Mouse (Mus musculus): ENCODE measurements around the gene Chn2.
"Not testable (repeated sequence)": the region's sequence is repeated elsewhere in the genome, so short reads cannot be mapped to it uniquely, and the experiment has no call there.

Gene Chn2

DNA sequence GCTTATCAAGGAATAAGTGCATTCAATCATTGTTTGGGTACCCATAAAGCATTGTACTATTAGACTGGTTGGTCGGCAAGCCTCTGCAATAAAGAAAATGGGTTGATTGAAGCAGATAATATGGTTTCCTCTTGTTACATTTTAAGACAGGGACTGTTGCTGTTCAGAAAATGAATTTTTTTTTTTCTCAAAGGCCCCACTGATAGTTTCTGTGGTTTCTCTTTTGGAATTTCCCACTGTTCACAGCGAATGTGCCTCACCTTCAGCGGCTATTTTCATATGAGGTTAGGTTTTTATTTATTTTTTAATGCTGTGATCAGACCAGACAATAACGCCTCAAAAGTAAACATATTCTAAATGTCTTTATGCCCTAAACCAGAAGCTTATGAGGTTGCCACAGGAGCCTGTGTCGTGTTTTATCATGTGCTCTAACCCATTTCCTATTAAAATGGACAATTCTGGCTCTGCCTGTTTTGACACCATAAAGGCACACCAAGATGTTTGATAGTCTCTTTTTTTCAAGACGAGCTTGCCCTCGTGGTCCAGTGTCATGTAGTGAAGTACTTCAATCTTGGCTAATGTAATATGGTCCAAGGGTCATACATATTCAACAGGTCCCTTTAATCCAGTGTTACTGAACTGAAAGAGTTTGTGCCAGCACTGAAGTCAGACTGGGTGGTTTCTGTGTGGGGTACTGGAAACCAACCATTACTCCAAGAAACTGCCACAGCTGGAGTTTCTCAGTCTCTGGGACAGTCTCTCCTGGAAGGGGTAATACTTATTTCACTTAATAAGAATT is 112.3 kb downstream of the Chn2 start:
- no peak for DNase-seq (ENCODE audit: low spot score in 2 of 2)

DNA sequence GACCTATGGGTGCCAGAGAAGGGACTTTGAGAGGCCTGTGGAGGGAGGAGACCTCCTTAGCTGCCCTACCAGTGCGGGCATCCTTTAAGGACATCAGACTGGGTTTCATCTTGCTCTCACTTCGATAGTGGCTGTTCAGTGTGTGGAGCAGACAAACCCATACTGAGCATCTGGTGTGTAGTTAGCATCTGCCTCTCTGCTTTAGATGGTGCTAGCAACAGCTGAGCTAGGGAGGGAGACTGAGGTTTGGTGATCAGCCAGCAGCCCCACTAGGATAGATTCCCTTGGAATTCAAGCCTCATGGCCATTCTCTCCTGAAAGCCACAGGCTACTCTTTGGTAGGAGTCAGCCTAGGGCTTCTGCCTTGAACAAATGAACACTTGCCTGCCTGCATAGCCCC is 117.7 kb downstream of the Chn2 start:
- DNase-seq (ENCODE audit: low spot score in 2 of 2), result no peak

- no peak for DNase-seq (ENCODE audit: low spot score in 2 of 2)
Observed at GRCm38 (mm10) chr6:54158317-54158716, 119.0 kb downstream of the Chn2 start.

- no peak for DNase-seq (ENCODE audit: low spot score in 2 of 2)
Observed at GRCm38 (mm10) chr6:54160677-54161076, 121.3 kb downstream of the Chn2 start.

DNA sequence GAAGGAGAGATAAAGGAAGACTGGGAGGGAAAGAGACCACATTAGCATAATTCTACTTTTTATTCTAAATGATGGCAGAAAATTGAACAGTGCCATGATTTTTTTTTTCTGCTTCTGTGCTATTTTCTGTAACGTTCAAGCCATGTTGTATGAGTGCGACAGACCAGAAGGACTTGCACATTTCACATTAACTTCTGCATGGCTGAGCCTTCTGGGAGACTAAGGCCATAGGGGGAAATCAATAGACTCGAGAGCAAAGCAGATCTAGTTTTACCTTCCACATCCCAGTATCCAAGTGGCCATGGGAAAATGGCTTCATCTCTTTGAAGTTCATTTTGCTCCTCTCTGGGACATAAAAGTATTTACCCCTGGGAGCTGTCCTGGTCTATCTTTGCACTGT is 121.9 kb downstream of the Chn2 start:
- DNase-seq (ENCODE audit: low spot score in 2 of 2), result no peak

GRCm38 (mm10) chr6:54162321-54162720 is 123.0 kb downstream of the Chn2 start:
- no peak for DNase-seq (ENCODE audit: low spot score in 2 of 2)

DNA sequence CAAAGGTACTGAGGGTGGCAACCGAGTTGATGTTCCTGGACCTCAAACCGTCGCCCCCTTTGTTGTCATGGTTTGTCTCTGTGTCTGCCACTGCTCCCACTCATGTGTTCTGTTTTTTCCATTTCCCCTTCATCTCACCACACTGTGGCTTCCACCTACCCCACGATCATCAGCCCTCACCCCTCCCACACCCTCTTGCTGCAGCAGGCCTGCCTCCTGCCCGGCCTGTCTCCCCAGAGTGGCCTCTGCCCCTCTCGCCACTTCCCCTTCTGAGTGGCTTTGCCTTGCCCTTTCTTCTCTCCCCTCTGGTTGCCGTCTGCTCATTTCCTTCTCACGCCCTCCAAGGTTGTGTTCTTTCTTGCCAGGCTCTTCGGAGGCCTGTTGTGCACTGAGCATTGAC is 123.4 kb downstream of the Chn2 start:
- peak; percentile 48 to 53 for DNase-seq (ENCODE audit: low spot score in 2 of 2)

GRCm38 (mm10) chr6:54163702-54164101 is 124.3 kb downstream of the Chn2 start:
- no peak for DNase-seq (ENCODE audit: low spot score in 2 of 2)

- DNase-seq (ENCODE audit: low spot score in 2 of 2), result peak; percentile 55 to 64
Observed at GRCm38 (mm10) chr6:54164777-54165176, 125.4 kb downstream of the Chn2 start.

- DNase-seq (ENCODE audit: low spot score in 2 of 2), result no peak
Observed at GRCm38 (mm10) chr6:54165246-54165645, 125.9 kb downstream of the Chn2 start.

DNA sequence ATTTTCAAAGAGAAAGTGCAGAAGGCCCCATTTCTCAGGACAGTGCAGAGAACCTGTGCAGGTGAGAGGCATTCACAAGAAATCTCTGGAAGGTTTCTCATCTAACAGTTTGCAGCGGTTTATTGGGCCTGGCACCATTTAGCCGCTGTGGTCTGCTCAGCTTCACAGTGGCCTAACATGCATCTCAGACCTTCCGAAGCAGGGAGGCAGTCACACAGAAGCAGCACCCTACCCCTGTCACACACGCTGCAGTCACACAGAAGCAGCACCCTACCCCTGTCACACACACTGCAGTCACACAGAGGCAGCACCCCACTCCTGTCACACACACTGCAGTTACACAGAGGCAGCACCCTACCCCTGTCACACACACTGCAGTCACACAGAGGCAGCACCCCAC is 126.5 kb downstream of the Chn2 start:
- DNase-seq (ENCODE audit: low spot score in 2 of 2), result no peak

DNA sequence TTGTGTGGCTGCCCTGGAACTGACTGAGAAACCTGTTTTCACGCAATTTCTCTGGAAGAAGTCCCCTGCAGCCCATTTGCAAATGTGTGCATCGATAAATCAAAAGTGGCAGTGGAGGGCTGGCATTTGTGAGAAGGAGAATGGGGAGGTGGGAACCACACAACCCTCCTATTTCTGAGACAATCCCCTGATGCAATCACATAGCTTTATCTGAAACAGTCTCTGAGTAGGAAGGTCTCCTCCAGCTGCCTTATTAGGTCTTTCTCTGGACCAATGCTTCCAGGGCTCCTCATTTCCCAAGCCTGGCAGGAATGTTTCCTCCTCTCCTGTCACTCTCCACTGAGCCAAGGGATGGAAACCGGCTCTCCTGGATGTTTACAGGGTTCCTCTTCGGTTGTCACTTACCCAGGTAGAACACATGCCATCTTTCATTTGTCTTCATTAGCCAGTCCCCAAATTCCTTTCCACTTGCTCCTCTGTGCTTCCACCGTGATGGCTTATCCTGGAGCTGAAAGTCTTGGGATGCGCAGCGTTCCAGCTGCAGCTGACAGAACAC is 127.7 kb downstream of the Chn2 start:
- no peak for DNase-seq (ENCODE audit: low spot score in 2 of 2)

GRCm38 (mm10) chr6:54170286-54170894 is 131.0 kb downstream of the Chn2 start:
- no peak for DNase-seq (ENCODE audit: low spot score in 2 of 2)

GRCm38 (mm10) chr6:54171385-54171784 is 132.0 kb downstream of the Chn2 start:
- no peak for DNase-seq (ENCODE audit: low spot score in 2 of 2)

DNA sequence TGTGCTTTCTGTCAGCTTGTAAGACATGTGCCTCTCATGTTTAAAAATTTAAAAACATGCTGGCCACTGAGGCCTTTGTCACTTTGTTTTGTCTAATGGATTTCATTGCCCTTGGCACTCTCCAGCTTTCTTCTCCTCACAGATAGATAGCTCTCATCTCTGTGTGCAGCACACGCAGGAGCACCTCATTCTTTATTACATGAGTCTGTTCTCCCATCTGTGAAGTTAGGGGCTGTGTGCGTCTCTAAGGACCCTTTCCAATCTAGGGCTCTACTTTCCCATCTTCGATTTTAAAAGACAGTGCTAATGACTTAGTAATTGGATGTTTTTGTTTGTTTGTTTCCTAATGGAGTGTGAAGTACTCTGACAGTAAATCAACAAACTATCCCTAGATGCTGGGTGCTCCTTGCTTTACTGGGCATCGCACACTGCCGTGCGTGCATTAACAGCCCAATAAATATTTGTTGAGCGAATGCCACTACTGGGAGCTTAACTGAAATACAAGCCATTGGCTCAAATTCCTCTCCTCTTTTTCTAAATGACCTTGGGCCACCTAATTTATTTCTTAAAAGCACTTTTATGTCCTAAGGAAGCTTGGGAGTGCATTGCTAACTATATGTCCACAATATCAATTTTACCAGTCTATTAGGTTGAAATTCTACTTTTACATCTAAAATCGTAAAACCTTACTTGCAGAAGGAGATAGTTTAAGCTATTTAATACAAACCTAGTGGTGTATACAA is 136.3 kb downstream of the Chn2 start:
- no peak for DNase-seq (ENCODE audit: low spot score in 2 of 2)

GRCm38 (mm10) chr6:54177081-54177480 is 137.7 kb downstream of the Chn2 start:
- DNase-seq (ENCODE audit: low spot score in 2 of 2), result not testable (repeated sequence)

DNA sequence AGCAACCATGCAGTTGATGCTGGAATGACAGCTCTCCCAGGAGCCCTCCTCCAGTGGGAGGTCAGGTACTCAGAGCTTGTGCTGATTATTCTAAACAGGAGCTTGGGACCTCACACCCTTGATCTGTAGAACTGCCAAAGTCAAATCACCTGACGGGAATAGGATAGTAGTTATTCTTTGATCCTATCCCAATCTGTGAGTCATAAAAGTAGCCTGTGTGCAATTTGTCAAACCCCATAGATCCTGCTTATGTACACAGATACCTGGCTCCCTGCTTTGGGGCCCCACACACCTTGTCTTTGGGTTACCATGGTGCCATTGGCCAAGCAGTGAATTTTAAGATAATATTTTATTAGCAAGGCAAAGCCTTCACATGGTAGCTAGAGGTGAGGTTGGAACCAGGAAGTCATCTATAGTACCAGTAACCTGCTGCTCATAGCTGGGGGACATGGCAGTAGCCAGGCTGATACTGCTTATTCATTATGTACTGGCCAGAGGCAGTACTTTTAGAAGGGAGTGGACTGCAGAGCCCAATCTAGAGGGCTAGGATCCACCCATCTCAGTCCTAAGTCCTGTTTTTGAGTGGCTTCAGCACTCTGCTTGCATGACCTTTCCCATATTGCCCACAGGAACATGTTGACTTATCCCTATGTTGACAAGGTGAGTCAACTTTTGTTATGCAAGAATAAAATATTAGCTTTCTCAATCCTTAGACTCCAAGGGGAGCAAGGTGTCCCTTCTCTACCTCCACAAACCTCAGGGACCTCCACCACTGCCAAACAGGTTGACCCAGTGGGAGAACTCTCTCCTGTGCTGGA is 139.9 kb downstream of the Chn2 start:
- no peak for DNase-seq (ENCODE audit: low spot score in 2 of 2)

DNA sequence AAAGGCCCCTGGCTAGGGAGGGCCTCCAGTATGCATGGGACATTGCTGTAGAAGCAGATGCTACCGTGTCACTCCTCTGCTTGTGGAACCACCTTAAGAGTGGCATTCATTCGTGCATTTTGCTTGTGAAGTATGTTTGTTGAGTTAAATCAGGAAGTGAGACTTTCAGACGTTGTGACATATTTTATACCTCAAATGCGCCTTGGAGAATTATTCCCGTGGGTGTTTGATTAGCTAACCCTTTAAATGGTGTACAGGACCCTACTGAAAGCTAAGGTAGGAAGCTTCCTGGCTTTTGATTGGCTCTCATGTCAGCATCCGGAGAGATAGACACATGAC is 140.5 kb downstream of the Chn2 start:
- DNase-seq (ENCODE audit: low spot score in 2 of 2), result no peak

DNA sequence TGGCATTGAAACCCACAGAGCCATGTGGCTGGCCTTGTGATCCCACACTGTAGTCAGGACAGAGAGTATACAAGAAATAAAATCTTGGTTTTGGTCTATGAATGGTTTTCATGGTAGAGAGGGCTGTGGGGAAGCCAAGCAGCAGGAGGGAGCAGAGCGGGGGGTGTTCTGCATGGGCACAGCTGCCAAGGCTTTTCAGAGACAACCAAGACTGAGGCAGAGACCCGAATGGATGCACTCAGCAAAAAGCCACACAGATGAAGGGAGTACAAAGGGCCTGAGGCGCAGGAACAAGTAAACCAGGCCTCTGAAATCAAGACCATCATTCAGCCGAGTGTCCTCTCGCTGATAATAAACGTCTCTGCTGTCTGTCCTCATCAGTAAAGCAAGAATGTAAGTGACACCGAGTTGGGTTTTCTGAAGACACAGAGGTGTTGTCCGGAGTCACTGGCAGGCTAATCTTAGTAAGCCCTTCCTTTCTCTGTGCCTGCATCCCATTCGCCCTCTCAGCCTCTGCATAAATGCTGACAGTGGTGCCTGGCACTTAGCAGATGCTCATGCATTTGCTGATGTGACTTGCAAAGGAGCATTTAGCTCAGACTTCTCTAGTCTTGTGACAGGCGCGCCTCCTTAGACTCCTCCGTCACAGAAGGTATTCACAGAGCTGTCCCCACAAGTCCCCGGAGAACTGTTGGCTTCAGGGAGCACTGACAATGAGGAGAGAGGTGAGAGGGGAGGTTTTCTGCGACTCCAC is 144.6 kb downstream of the Chn2 start:
- DNase-seq (ENCODE audit: low spot score in 2 of 2), result peak; percentile 41 to 61

- DNase-seq (ENCODE audit: low spot score in 2 of 2), result no peak
Observed at GRCm38 (mm10) chr6:54193631-54194305, 154.4 kb downstream of the Chn2 start.
